Mouse (Mus musculus): ENCODE data around the gene Chadl. TPM values are rescaled to one million over a fixed set of nuclear protein-coding genes. Genes with fewer than 3 reads are reported as not detected.
A peak's percentile ranks its signal among the peaks of the same experiment; 100 is the strongest.

Gene Chadl
- polyA plus RNA-seq, 1 experiment from 2014 or later, result 2.4 TPM

- peaks cover 56% of the 10 kb centered on the region for H3K36me3 ChIP-seq (ENCODE audit: control insufficient read depth, insufficient read depth, low read length)
- no peak overlapping the region for H3K4me3 ChIP-seq (ENCODE audit: low read depth, low read length)
- TF ChIP-seq EP300 (optimal IDR thresholded peaks at IDR 0.05), result no peak
- TF ChIP-seq CTCF (IDR thresholded peaks at IDR 0.05; ENCODE audit: low read depth), result 0 out of 2 replicates have a peak, but pooled peaks have one; percentile 11
These were observed 22.0 kb upstream of the Chadl start for GRCm38 (mm10) chr15:81719139-81719531.

GRCm38 (mm10) chr15:81718336-81719138 is 21.4 kb upstream of the Chadl start:
- H3K36me3 ChIP-seq (ENCODE audit: control insufficient read depth, insufficient read depth, low read length), result peaks cover 55% of the 10 kb centered on the region

More at GRCm38 (mm10) chr15:81719139-81719531, 22.0 kb upstream of the Chadl start:
- Histone ChIP-seq H3K27ac (replicated peaks) (no peak overlapping the region), H3K4me1 (replicated peaks; ENCODE audit: control insufficient read depth, insufficient read depth) (no peaks in the 10 kb centered on the region), H3K9me3 (ENCODE audit: control insufficient read depth, low read length) (no peaks in the 10 kb centered on the region), H3K4me2 (replicated peaks; ENCODE audit: low read depth) (no peak overlapping the region), H3K27me3 (ENCODE audit: control insufficient read depth, insufficient read depth, low read length) (no peaks in the 10 kb centered on the region), H3K9ac (ENCODE audit: low read length) (no peak overlapping the region)
- 94% methylated on average over 6 of the region's 6 CpGs for WGBS
- no peak for ATAC-seq (ENCODE audit: low FRiP score, low TSS enrichment)
- no peak for DNase-seq (ENCODE audit: low spot score)

GRCm38 (mm10) chr15:81713742-81714141 is 16.7 kb upstream of the Chadl start:
- H3K27ac ChIP-seq (replicated peaks), result no peak overlapping the region
- H3K27me3 ChIP-seq (ENCODE audit: control insufficient read depth, insufficient read depth, low read length), result no peaks in the 10 kb centered on the region
- H3K4me2 ChIP-seq (replicated peaks; ENCODE audit: low read depth), result no peak overlapping the region
- no peak overlapping the region for H3K9ac ChIP-seq (ENCODE audit: low read length)
- 76% methylated on average over 6 of the region's 6 CpGs for whole genome bisulfite sequencing
- H3K4me3 ChIP-seq (ENCODE audit: low read depth, low read length), result no peak overlapping the region
- DNase-seq (ENCODE audit: low spot score) (no peak), ATAC-seq (ENCODE audit: low FRiP score, low TSS enrichment) (no peak)
- no peaks in the 10 kb centered on the region for H3K4me1 ChIP-seq (replicated peaks; ENCODE audit: control insufficient read depth, insufficient read depth)
- peaks cover 56% of the 10 kb centered on the region for H3K36me3 ChIP-seq (ENCODE audit: control insufficient read depth, insufficient read depth, low read length)
- H3K9me3 ChIP-seq (ENCODE audit: control insufficient read depth, low read length), result no peaks in the 10 kb centered on the region
- TF ChIP-seq CTCF (IDR thresholded peaks at IDR 0.05; ENCODE audit: low read depth) (no peak), EP300 (optimal IDR thresholded peaks at IDR 0.05) (no peak)

More at GRCm38 (mm10) chr15:81718336-81719138, 21.4 kb upstream of the Chadl start:
- DNase-seq (ENCODE audit: low spot score) (no peak), ATAC-seq (ENCODE audit: low FRiP score, low TSS enrichment) (no peak)
- no peaks in the 10 kb centered on the region for H3K4me1 ChIP-seq (replicated peaks; ENCODE audit: control insufficient read depth, insufficient read depth)
- no peak overlapping the region for H3K4me3 ChIP-seq (ENCODE audit: low read depth, low read length)
- no peak overlapping the region for H3K9ac ChIP-seq (ENCODE audit: low read length)
- no peak overlapping the region for H3K27ac ChIP-seq (replicated peaks)
- no peaks in the 10 kb centered on the region for H3K27me3 ChIP-seq (ENCODE audit: control insufficient read depth, insufficient read depth, low read length)
- no peaks in the 10 kb centered on the region for H3K9me3 ChIP-seq (ENCODE audit: control insufficient read depth, low read length)
- no peak overlapping the region for H3K4me2 ChIP-seq (replicated peaks; ENCODE audit: low read depth)
- 86% methylated on average over 9 of the region's 9 CpGs for WGBS
- TF ChIP-seq CTCF (IDR thresholded peaks at IDR 0.05; ENCODE audit: low read depth), result no peak
- TF ChIP-seq EP300 (optimal IDR thresholded peaks at IDR 0.05), result no peak

- no peaks in the 10 kb centered on the region for H3K4me1 ChIP-seq (replicated peaks; ENCODE audit: control insufficient read depth, insufficient read depth)
- no peak overlapping the region for H3K4me3 ChIP-seq (ENCODE audit: low read depth, low read length)
- 63% methylated on average over 4 of the region's 4 CpGs for WGBS
- no peak overlapping the region for H3K9ac ChIP-seq (ENCODE audit: low read length)
- no peaks in the 10 kb centered on the region for H3K9me3 ChIP-seq (ENCODE audit: control insufficient read depth, low read length)
- no peaks in the 10 kb centered on the region for H3K27me3 ChIP-seq (ENCODE audit: control insufficient read depth, insufficient read depth, low read length)
- DNase-seq (ENCODE audit: low spot score), result no peak
- ATAC-seq (ENCODE audit: low FRiP score, low TSS enrichment), result peak; percentile 47; the same call in 1 of the 2 replicates
- TF ChIP-seq EP300 (optimal IDR thresholded peaks at IDR 0.05) (no peak), CTCF (IDR thresholded peaks at IDR 0.05; ENCODE audit: low read depth) (no peak)
- H3K4me2 ChIP-seq (replicated peaks; ENCODE audit: low read depth), result no peak overlapping the region
- H3K27ac ChIP-seq (replicated peaks), result no peak overlapping the region
- H3K36me3 ChIP-seq (ENCODE audit: control insufficient read depth, insufficient read depth, low read length), result peaks cover 45% of the 10 kb centered on the region
These were observed 13.7 kb upstream of the Chadl start for GRCm38 (mm10) chr15:81710801-81711200.

- peaks cover 52% of the 10 kb centered on the region for H3K36me3 ChIP-seq (ENCODE audit: control insufficient read depth, insufficient read depth, low read length)
- no peak overlapping the region for H3K9ac ChIP-seq (ENCODE audit: low read length)
- no peaks in the 10 kb centered on the region for H3K27me3 ChIP-seq (ENCODE audit: control insufficient read depth, insufficient read depth, low read length)
- H3K9me3 ChIP-seq (ENCODE audit: control insufficient read depth, low read length), result no peaks in the 10 kb centered on the region
- H3K4me3 ChIP-seq (ENCODE audit: low read depth, low read length), result no peak overlapping the region
- TF ChIP-seq EP300 (optimal IDR thresholded peaks at IDR 0.05) (no peak), CTCF (IDR thresholded peaks at IDR 0.05; ENCODE audit: low read depth) (no peak)
- WGBS, result 100% methylated on average over 1 of the region's 1 CpGs
- H3K27ac ChIP-seq (replicated peaks), result no peak overlapping the region
- H3K4me2 ChIP-seq (replicated peaks; ENCODE audit: low read depth), result no peak overlapping the region
- DNase-seq (ENCODE audit: low spot score) (no peak), ATAC-seq (ENCODE audit: low FRiP score, low TSS enrichment) (no peak)
- no peaks in the 10 kb centered on the region for H3K4me1 ChIP-seq (replicated peaks; ENCODE audit: control insufficient read depth, insufficient read depth)
These were observed 12.6 kb upstream of the Chadl start for GRCm38 (mm10) chr15:81709686-81710085.

GRCm38 (mm10) chr15:81708991-81709390 is 11.9 kb upstream of the Chadl start:
- H3K27ac ChIP-seq (replicated peaks), result no peak overlapping the region
- no peak for TF ChIP-seq CTCF (IDR thresholded peaks at IDR 0.05; ENCODE audit: low read depth)
- no peak for TF ChIP-seq EP300 (optimal IDR thresholded peaks at IDR 0.05)
- H3K9me3 ChIP-seq (ENCODE audit: control insufficient read depth, low read length), result no peaks in the 10 kb centered on the region
- H3K27me3 ChIP-seq (ENCODE audit: control insufficient read depth, insufficient read depth, low read length), result no peaks in the 10 kb centered on the region
- H3K9ac ChIP-seq (ENCODE audit: low read length), result no peak overlapping the region
- DNase-seq (ENCODE audit: low spot score), result no peak
- ATAC-seq (ENCODE audit: low FRiP score, low TSS enrichment), result no peak
- no peak overlapping the region for H3K4me3 ChIP-seq (ENCODE audit: low read depth, low read length)
- no peak overlapping the region for H3K4me2 ChIP-seq (replicated peaks; ENCODE audit: low read depth)
- no peaks in the 10 kb centered on the region for H3K4me1 ChIP-seq (replicated peaks; ENCODE audit: control insufficient read depth, insufficient read depth)
- peaks cover 53% of the 10 kb centered on the region for H3K36me3 ChIP-seq (ENCODE audit: control insufficient read depth, insufficient read depth, low read length)
- WGBS, result 90% methylated on average over 11 of the region's 11 CpGs
